Mouse (Mus musculus): ENCODE measurements at regions not wholly inside any gene's neighbourhood (a gene's known extent, or its start where the extent isn't known, plus 50 kb on each side); places are given as distances from the start of the nearest gene placed in this dataset.

GRCm38 (mm10) chr2:169243981-169244380 is 288.6 kb upstream of the Zfp64 start:
- no peak for TF ChIP-seq POLR2AphosphoS2 (IDR thresholded peaks at IDR 0.05; ENCODE audit: low read depth, low read length)
- TF ChIP-seq JUND (conservative IDR thresholded peaks at IDR 0.05; ENCODE audit: low read depth, low read length) = no peak
- no peak for TF ChIP-seq CTCF (conservative IDR thresholded peaks at IDR 0.05 in 1 of 2, IDR thresholded peaks at IDR 0.05 in 1 of 2; ENCODE audit: low read depth in 2 of 2, low read length in 2 of 2)
- no peak for TF ChIP-seq MYC (IDR thresholded peaks at IDR 0.05; ENCODE audit: low read depth, low read length)
- no peak for TF ChIP-seq RCOR1 (conservative IDR thresholded peaks at IDR 0.05; ENCODE audit: low read depth, low read length)
- no peak for TF ChIP-seq ZMIZ1 (IDR thresholded peaks at IDR 0.05; ENCODE audit: low read depth, low read length)

Measured in CH12.LX (cell line).